Mouse (Mus musculus) embryonic fibroblast, embryonic 13.5 days (primary cell): ENCODE data around the gene Mab21l3.

ENCODE experiments used
- CTCF ChIP-seq: IDR thresholded peaks from 2 replicates; pipeline ENCODE4 v1.5.1; 2011; ENCODE audit warnings: mild to moderate bottlenecking, control low read depth, low read length, moderate library complexity, borderline replicate concordance; ENCODE audit not compliant: insufficient read depth
- POLR2A ChIP-seq: IDR thresholded peaks from 2 replicates; pipeline ENCODE4 v1.6.1; 2011; ENCODE audit warnings: low read depth, mild to moderate bottlenecking, control low read depth, low read length, moderate library complexity

DNA sequence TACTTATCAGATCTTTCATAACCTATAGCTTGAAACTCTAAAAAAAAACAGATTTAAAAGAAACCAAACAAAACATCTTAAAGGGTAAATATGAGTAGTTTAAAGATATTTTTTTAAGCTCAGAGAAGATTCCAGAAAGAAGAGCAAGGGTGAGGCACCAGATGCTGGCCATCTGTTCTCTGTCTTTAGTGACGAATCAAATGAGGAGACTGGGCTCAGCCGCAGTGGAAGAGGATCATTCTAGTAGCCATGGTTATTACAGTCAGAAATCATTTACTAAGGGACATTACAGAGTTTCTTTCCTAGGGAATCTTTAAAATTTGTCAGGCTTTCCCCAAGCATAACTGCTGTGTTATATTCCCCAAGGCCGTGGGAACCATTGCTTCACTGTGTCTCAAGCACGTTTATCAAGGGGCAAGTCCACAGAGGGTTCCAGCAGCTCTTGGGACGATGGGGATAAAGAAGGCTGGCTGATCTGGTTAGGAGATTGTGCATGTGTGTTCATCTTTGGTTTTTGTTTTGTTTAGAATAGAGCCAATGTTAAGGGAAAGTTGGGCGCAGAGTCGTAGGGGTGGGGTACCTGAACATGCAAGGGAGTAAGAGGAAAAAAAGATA, 24.4 kb upstream of the Mab21l3 start:
- TF ChIP-seq CTCF (no peak), POLR2A (no peak)
